Mouse (Mus musculus) heart, embryonic 15.5 days (tissue): ENCODE results near the gene 4933424G06Rik. TPM values are rescaled to one million over a fixed set of nuclear protein-coding genes. Genes with fewer than 3 reads are reported as not detected.
A peak's percentile ranks its signal among the peaks of the same experiment; 100 is the strongest.
"Not testable (repeated sequence)": the region's sequence is repeated elsewhere in the genome, so short reads cannot be mapped to it uniquely, and the experiment has no call there.

ENCODE experiments used
- ATAC-seq: fragments of 200-750 bp; cut with Nextera tagmentation; replicated peaks from 2 replicates; pipeline ENCODE4 v1.8.0; 2017; ENCODE audit warnings: low read depth, moderate TSS enrichment; ENCODE audit not compliant: insufficient number of reproducible peaks, insufficient read depth, low FRiP score
- H3K27ac ChIP-seq: fragments of 300-500 bp; sonication (generic); 2 replicates; pipeline ENCODE4 v1.5.1; 2015; ENCODE audit warnings: mild to moderate bottlenecking, inconsistent platforms
- H3K27me3 ChIP-seq: fragments of 300-500 bp; sonication (generic); 2 replicates; pipeline ENCODE4 v1.6.1; 2015; ENCODE audit warnings: inconsistent platforms
- H3K36me3 ChIP-seq: fragments of 300-500 bp; sonication (generic); 2 replicates; pipeline ENCODE4 v1.6.1; 2015; ENCODE audit warnings: mild to moderate bottlenecking, inconsistent platforms
- H3K4me1 ChIP-seq: fragments of 300-500 bp; sonication (generic); replicated peaks from 2 replicates; pipeline ENCODE4 v1.6.1; 2015; ENCODE audit warnings: inconsistent platforms
- H3K4me2 ChIP-seq: fragments of 300-500 bp; sonication (generic); 2 replicates; pipeline ENCODE4 v1.6.1; 2015; ENCODE audit warnings: inconsistent platforms, mild to moderate bottlenecking, moderate library complexity
- H3K4me3 ChIP-seq: fragments of 300-500 bp; sonication (generic); 2 replicates; pipeline ENCODE4 v1.5.1; 2015; ENCODE audit warnings: mild to moderate bottlenecking, inconsistent platforms
- H3K9ac ChIP-seq: fragments of 300-500 bp; sonication (generic); 2 replicates; pipeline ENCODE4 v1.6.1; 2015; ENCODE audit warnings: mild to moderate bottlenecking, inconsistent platforms
- H3K9me3 ChIP-seq: fragments of 300-500 bp; sonication (generic); replicated peaks from 2 replicates; pipeline ENCODE4 v1.6.1; 2016; ENCODE audit warnings: inconsistent platforms
- WGBS: fragments of 180-500 bp; shearing (Covaris S2); methylation state at CpG from one replicate; pipeline ENCODE4 v1.1.7; 2015; ENCODE audit warnings: mixed read lengths; 5-methylcytosine and 5-hydroxymethylcytosine counted together
- polyA plus RNA-seq: library from polyadenylated mRNA; unstranded; fragments of >200 nt; fragmentation: Nextera tagmentation; extraction: Ambion mirVana; gene quantifications from 2 replicates; pipeline ENCODE4 v1.2.1, GENCODE M21; 2015

Gene 4933424G06Rik
- 0.18 and 0.24 TPM in 2 replicates for polyA plus RNA-seq

DNA sequence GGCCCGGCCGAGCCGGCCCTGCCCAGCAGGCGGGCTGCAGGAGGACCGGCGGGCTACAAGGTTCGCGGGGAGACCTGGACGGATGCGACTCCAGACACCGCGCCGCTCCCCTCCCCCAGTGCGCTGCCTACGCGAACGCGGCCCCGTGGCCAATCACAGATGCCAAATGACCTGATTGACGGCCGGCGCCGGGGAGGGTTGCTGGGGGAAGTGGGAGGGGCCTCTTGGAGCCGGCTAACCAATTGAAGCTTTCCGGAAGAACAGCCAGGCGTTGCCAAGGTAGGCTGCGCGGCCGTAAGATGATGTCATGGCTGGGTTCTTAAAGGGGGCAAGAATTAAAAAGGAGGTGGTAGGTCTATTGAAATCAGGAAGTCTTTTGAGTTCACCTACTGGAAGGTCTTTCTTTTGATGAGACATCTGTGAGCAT, at the start of gene 4933424G06Rik:
TSS of gene 4933424G06Rik (plus strand) at position 296 of the 427 bp plus-strand sequence.
- peaks cover 8% of the 10 kb centered on the region; the same call in 1 of the 2 replicates for H3K36me3 ChIP-seq
- H3K4me2 ChIP-seq, result peak within 1 kb of the TSS; percentile 75
- H3K27ac ChIP-seq, result peak within 1 kb of the TSS; percentile 90
- no peaks in the 10 kb centered on the region for H3K27me3 ChIP-seq
- H3K9me3 ChIP-seq, result no peaks in the 10 kb centered on the region
- H3K9ac ChIP-seq, result peak within 1 kb of the TSS; percentile 91
- peaks cover 23% of the 10 kb centered on the region for H3K4me1 ChIP-seq
- peak within 1 kb of the TSS; percentile 92 for H3K4me3 ChIP-seq
- WGBS, result under 1% methylated on average over 29 of the region's 29 CpGs
- peak; percentile 94 for ATAC-seq

DNA sequence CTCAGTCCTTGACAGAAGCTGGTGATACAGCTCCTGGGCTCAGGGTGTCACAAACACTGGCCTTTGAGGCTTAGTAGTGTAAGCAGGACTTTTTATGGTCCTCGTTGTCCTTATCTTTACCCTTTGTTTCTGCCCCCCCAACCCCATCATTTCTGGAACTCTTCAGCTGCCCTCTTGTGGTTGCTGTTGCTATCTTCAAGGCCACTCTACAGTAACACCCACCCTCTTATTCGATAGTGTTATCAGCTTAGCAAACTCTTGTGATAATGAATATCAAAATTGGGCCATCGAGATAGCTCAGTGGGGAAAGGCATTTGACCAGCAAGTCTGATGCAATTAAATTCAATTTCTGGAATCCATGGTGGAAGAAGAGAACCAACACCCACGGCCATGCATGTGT, 45.5 kb upstream of the 4933424G06Rik start:
- H3K27me3 ChIP-seq, result no peaks in the 10 kb centered on the region
- 41% methylated on average over 4 of the region's 4 CpGs for WGBS
- H3K36me3 ChIP-seq, result no peaks in the 10 kb centered on the region
- no peak overlapping the region for H3K4me3 ChIP-seq
- 0 out of 2 replicates have a peak, but pooled peaks cover 7% of the 10 kb centered on the region for H3K4me1 ChIP-seq
- H3K9me3 ChIP-seq, result no peaks in the 10 kb centered on the region
- no peak overlapping the region for H3K9ac ChIP-seq
- no peak overlapping the region for H3K27ac ChIP-seq
- no peak for ATAC-seq
- no peak overlapping the region for H3K4me2 ChIP-seq

DNA sequence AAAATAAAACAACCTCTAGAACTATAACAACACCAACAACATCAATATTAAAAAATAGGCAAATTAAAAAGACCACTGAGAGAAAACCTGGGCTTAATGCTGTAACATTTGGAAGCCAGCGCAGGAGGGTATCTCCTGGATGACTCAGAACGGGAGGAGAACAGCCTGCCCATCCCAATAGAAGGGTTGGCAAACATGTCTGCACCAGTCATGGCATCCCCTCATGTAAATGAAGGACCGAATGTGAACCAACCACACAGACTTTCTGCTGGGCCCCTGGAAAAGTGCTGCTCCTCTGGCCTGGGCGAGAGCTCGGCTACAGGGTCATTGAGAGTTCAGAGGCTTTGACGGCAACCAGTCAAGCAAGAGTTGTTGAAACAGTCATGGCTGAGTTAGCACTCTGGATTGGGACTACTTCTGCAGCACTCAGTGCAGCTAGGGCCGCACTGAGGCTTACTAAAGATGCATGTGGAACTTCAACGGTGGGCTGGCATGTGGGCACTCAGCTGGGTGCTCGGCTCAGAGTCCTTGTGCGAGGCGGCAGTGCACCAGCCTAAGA, 44.7 kb upstream of the 4933424G06Rik start:
- no peak overlapping the region for H3K27ac ChIP-seq
- no peak overlapping the region for H3K4me2 ChIP-seq
- peaks cover 8% of the 10 kb centered on the region; the same call in 1 of the 2 replicates for H3K4me1 ChIP-seq
- no peaks in the 10 kb centered on the region for H3K9me3 ChIP-seq
- no peaks in the 10 kb centered on the region for H3K36me3 ChIP-seq
- no peaks in the 10 kb centered on the region for H3K27me3 ChIP-seq
- ATAC-seq, result no peak
- WGBS, result 66% methylated on average over 11 of the region's 11 CpGs
- H3K4me3 ChIP-seq, result no peak overlapping the region
- H3K9ac ChIP-seq, result no peak overlapping the region

DNA sequence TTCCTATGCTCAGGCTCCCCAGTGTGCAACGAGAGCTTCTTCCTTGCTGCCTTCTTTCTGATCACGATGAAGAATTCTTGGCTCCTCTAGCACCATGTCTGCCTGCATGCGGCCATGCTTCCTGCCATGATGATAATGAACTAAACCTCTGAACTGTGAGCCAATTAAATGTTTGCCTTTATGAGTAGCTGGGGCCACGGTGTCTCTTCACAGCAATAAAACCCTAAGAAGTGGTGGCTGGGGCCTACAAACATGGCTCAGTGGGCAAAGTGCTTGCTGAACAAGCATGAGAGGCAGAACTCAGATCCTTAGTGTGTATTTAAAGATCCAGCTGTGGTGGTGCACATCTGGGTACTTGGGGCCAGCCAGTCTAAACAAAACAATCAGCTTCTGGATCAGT, 44.0 kb upstream of the 4933424G06Rik start:
- no peak overlapping the region for H3K27ac ChIP-seq
- peaks cover 10% of the 10 kb centered on the region; the same call in 1 of the 2 replicates for H3K4me1 ChIP-seq
- H3K36me3 ChIP-seq, result no peaks in the 10 kb centered on the region
- no peaks in the 10 kb centered on the region for H3K27me3 ChIP-seq
- no peak for ATAC-seq
- no peak overlapping the region for H3K9ac ChIP-seq
- H3K4me2 ChIP-seq, result no peak overlapping the region
- WGBS, result 67% methylated on average over 4 of the region's 4 CpGs
- H3K9me3 ChIP-seq, result no peaks in the 10 kb centered on the region
- H3K4me3 ChIP-seq, result no peak overlapping the region

DNA sequence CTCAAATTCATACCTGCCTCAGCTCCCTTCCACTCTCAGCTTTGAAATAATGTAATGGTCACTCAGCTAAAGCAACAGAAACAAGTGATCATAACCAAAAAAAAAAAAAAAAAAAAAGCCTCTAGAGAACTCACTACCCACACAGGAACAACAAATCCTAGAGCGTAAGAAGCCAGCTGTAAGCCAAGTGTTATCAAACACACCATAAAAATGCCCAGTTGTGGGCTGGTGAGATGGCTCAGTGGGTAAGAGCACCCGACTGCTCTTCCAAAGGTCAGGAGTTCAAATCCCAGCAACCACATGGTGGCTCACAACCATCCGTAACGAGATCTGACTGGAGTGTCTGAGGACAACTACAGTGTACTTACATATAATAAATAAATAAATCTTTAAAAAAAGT, 41.9 kb upstream of the 4933424G06Rik start:
- peaks cover 10% of the 10 kb centered on the region; the same call in 1 of the 2 replicates for H3K4me1 ChIP-seq
- H3K9me3 ChIP-seq, ATAC-seq, H3K4me3 ChIP-seq, H3K4me2 ChIP-seq, H3K27ac ChIP-seq, H3K36me3 ChIP-seq, H3K27me3 ChIP-seq, H3K9ac ChIP-seq: not testable (repeated sequence)
- WGBS, result 67% methylated on average over 4 of the region's 4 CpGs

DNA sequence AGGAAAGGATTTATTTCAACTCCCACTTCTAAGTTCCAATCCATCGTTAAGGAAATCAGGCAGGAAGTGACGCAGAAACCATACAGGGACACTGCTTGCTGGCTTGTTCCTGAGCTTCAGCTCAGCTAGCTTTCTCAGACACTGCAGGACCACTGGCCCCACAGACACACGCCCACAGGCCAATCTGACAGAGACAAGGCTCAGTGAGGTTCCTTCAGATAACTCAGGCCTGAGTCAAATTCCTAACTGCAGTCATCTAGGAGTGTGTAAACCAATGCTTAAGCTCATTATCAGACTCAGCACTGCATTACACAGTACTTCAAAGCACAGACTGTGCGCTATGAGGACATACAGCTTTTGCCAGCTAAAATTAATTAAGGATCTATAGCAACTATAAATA, 39.7 kb upstream of the 4933424G06Rik start:
- H3K27me3 ChIP-seq, result no peaks in the 10 kb centered on the region
- ATAC-seq, result no peak
- no peak overlapping the region for H3K4me3 ChIP-seq
- H3K27ac ChIP-seq, result no peak overlapping the region; the same call in 1 of the 2 replicates
- no peak overlapping the region for H3K9ac ChIP-seq
- H3K4me1 ChIP-seq, result peaks cover 7% of the 10 kb centered on the region; the same call in 1 of the 2 replicates
- H3K9me3 ChIP-seq, result no peaks in the 10 kb centered on the region
- 42% methylated on average over 4 of the region's 4 CpGs for WGBS
- no peaks in the 10 kb centered on the region for H3K36me3 ChIP-seq
- H3K4me2 ChIP-seq, result no peak overlapping the region

DNA sequence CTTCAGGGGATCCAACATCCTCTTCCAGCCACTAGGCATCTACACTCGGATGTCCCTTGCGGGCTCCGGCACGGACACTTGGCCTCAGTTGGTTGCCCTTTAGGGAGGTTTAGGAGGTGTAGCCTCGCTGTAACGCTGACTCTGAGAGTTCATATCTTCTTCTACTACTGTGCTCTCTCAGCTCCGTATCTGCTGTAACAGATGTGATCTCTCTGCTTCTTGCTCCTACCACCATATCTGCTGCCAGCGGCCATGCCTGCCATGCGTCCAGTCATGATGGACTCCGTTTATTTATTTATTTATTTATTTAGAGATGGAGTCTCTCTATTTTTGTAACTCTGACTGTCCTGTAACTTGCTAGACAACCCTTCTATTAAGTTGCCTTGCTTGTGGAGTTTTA, 38.7 kb upstream of the 4933424G06Rik start:
- H3K4me2 ChIP-seq, result no peak overlapping the region
- no peaks in the 10 kb centered on the region for H3K36me3 ChIP-seq
- 83% methylated on average over 10 of the region's 10 CpGs for WGBS
- H3K4me1 ChIP-seq, result peaks cover 3% of the 10 kb centered on the region; the same call in 1 of the 2 replicates
- H3K27ac ChIP-seq, result no peak overlapping the region
- H3K27me3 ChIP-seq, result no peaks in the 10 kb centered on the region
- H3K9ac ChIP-seq, result no peak overlapping the region
- no peaks in the 10 kb centered on the region for H3K9me3 ChIP-seq
- H3K4me3 ChIP-seq, result no peak overlapping the region
- no peak for ATAC-seq

DNA sequence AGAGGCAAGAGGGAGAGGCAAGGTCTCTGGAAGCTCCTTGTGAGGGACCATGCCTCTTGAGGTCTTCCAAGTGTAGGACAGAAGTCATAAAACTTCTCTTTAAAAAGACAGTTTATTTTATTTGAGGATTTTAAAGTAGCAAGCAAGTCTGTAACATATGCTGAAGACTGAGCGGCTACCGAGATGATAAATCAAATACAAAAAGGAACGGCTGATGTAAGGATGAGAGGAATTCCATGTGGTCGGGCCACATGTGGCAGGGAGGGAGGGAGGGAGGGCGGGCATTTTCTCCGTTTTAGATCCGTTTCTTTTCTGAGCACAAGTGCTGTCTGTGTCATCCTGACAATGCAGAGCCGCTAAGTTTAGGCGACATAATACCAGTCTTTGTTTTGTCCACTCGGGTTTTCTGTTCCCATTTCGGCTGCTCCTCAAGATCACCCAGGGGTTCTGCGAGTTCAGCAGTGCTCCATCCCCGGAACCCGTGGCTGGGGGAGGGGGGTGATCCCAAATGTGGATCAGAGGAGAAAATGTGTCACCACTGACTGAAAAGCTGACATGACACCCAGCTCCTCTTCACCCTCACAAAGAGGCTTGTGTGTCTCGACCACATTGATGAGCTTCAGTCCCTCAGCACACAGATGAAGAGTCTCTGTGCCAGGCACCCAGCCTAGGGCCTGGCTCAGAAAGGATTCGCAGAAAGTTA, 37.1 kb upstream of the 4933424G06Rik start:
- peaks cover 3% of the 10 kb centered on the region; the same call in 1 of the 2 replicates for H3K4me1 ChIP-seq
- H3K27ac ChIP-seq, result no peak overlapping the region
- H3K9ac ChIP-seq, result no peak overlapping the region
- no peaks in the 10 kb centered on the region for H3K27me3 ChIP-seq
- no peaks in the 10 kb centered on the region for H3K36me3 ChIP-seq
- 46% methylated on average over 16 of the region's 16 CpGs for WGBS
- no peaks in the 10 kb centered on the region for H3K9me3 ChIP-seq
- ATAC-seq, result no peak
- no peak overlapping the region for H3K4me2 ChIP-seq
- H3K4me3 ChIP-seq, result no peak overlapping the region

DNA sequence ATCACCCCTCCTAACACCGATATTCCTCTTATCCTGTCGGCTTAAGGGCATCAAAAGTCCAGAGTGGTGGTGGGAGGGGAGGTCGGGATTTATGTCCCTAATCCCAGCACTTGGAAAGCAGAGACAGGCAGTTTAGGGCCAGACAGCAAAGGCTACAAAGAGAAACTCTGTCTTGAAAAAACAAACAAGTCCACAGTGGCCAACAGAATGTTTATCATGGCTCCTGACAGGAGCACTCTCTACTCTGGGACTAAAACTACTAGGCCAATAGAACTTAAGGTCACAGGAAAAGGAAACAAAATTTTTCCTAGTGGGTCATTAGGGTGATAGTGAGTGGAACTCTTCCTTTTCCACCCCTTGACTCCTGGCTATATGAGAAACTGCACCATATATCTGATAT, 35.0 kb upstream of the 4933424G06Rik start:
- no peak overlapping the region for H3K27ac ChIP-seq
- WGBS, result 25% methylated on average over 3 of the region's 3 CpGs
- H3K27me3 ChIP-seq, result no peaks in the 10 kb centered on the region
- H3K4me1 ChIP-seq, result peaks cover 3% of the 10 kb centered on the region; the same call in 1 of the 2 replicates
- no peak overlapping the region for H3K9ac ChIP-seq
- H3K4me2 ChIP-seq, result no peak overlapping the region
- no peak for ATAC-seq
- H3K4me3 ChIP-seq, result no peak overlapping the region
- H3K9me3 ChIP-seq, result no peaks in the 10 kb centered on the region
- no peaks in the 10 kb centered on the region for H3K36me3 ChIP-seq

DNA sequence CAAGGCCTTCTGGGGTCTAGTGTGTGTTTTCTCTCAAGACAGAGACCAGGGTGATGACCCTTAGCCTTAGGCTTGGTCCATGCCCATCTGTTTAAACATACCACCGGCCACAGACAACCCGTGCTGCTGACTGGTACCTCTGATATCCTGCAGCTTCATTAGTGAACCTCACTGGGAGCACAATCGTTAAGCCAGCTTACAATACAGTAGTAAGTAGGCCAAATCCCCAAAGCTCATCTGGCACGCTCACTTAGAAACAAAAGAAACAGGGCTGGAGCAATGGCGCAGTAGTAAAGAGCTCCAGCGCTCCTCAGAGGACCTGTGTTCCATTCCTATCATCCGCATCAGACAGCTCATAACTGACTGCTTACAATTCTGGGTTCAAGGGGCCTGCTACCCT, 29.1 kb upstream of the 4933424G06Rik start:
- ATAC-seq, result no peak
- Histone ChIP-seq H3K27ac (no peak overlapping the region), H3K4me3 (no peak overlapping the region), H3K27me3 (no peaks in the 10 kb centered on the region), H3K36me3 (no peaks in the 10 kb centered on the region), H3K9me3 (no peaks in the 10 kb centered on the region), H3K4me2 (no peak overlapping the region), H3K9ac (no peak overlapping the region), H3K4me1 (no peaks in the 10 kb centered on the region)
- WGBS, result 79% methylated on average over 7 of the region's 7 CpGs

DNA sequence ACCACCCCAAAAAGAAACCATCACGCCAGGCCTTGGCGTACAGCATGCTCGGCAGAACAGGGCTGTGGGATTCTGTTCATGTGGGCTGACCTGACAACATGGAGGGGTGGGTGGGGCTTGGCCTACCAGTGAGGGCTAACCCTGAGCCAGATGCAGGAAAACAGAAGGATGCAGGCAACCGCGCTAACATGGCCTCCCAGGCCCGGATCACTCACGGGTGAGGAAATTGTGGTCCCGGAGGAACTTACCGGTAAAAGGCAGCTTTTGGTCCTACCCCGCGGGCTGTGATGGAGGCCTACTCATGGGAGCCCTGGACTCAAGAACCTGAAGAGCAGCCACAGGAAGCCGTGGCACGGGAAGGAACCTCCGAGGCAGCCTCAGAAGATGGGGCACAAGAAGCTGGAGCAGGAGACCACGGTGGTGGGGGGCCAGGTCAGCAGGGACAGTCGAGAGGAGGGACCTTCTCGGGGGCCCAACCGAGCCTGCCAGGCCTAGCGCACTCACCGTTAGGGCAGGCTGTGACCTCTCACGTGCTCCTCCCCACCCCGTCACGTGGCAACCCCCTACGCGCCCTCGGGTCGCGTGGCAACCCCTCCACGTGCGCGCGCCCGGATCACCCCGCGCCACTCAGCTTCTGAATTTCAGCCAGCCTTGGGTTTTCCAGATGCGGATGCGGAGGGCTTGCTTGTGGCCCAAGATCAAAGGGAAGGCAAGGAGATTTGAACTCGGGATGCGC, 27.2 kb upstream of the 4933424G06Rik start, which contains the start of gene Fam178b:
TSS of gene Fam178b (minus strand) at position 564 of the 736 bp plus-strand sequence.
- no peak within 1 kb of the TSS for H3K4me3 ChIP-seq
- H3K36me3 ChIP-seq, result no peaks in the 10 kb centered on the region
- no peak for ATAC-seq
- H3K4me2 ChIP-seq, result no peak within 1 kb of the TSS
- H3K9ac ChIP-seq, result no peak within 1 kb of the TSS
- no peaks in the 10 kb centered on the region for H3K27me3 ChIP-seq
- WGBS, result 90% methylated on average over 39 of the region's 39 CpGs
- H3K9me3 ChIP-seq, result no peaks in the 10 kb centered on the region
- no peak within 1 kb of the TSS for H3K27ac ChIP-seq
- H3K4me1 ChIP-seq, result no peaks in the 10 kb centered on the region
